In the genomic region with DNA sequence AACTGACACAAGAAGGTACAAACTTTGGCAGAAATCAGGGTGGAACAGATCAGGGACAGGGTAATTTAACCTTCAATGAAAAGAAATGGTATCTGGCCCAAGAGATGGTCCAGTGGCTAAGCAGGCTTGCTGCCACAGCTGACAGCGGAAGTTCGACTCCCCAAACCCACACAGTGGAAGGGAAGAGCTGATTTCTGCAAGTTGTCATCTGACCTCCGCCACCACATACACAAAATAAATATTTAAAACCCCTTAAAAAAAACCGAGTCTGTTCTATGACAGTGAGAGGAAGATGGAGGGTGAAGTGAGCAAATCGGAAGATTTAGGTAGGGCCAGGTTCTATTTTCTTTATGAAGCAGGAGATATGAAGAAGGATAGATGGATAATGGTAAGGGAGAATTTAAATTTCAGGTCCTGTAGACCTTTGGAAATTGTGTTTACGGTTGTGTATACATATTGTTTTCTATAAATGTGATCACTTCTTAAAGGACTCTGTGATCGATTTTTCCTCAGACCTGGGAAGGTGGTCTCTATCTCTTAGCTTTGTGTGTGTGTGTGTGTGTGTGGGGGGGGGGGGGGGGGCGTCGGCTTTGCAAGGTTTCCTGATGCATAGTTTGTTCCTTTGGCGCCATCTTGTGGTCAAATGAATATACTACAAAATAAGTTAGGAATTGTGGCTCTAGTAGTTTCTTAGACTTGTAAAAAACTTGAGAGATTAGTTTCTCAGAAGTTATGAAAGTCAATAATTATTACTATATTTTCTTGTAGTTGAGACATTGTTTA, we compare ENCODE assay signal across 8 mouse cellular contexts. TPM values are rescaled to one million over a fixed set of nuclear protein-coding genes. Genes with fewer than 3 reads are reported as not detected.
DNase-seq lines count a peak whose midpoint lies in the region; ATAC-seq lines count a peak whose summit lies in the region.

No protein-coding gene starts in this region.

- no peaks in the 10 kb centered on the region for H3K9me3 ChIP-seq in forebrain, embryonic 12.5 days
- H3K9me3 ChIP-seq in forebrain, embryonic 10.5 days, result no peaks in the 10 kb centered on the region
- no peaks in the 10 kb centered on the region for H3K9me3 ChIP-seq in midbrain, embryonic 10.5 days (replicated peaks)
- H3K9me3 ChIP-seq in midbrain, embryonic 13.5 days, result no peaks in the 10 kb centered on the region
- H3K9me3 ChIP-seq in embryonic facial prominence, embryonic 14.5 days (ENCODE audit: control insufficient read depth, low read length), result no peaks in the 10 kb centered on the region

- peak; percentile 33; the same call in 1 of the 2 replicates for ATAC-seq in forebrain, embryonic 12.5 days (ENCODE audit: low FRiP score)
- ATAC-seq in midbrain, embryonic 13.5 days, result no peak
- no peak for ATAC-seq in embryonic facial prominence, embryonic 14.5 days (ENCODE audit: low read depth)
- no peak for ATAC-seq in megakaryocyte, adult 5-6 weeks (ENCODE audit: poor library complexity, severe bottlenecking)

- no peaks in the 10 kb centered on the region; the same call in 1 of the 2 replicates for H3K4me1 ChIP-seq in forebrain, embryonic 12.5 days
- H3K4me1 ChIP-seq in forebrain, embryonic 10.5 days, result peaks cover 8% of the 10 kb centered on the region
- H3K4me1 ChIP-seq in midbrain, embryonic 10.5 days, result peaks cover 7% of the 10 kb centered on the region
- peaks cover 3% of the 10 kb centered on the region for H3K4me1 ChIP-seq in midbrain, embryonic 13.5 days (replicated peaks)
- peaks cover 13% of the 10 kb centered on the region for H3K4me1 ChIP-seq in embryonic facial prominence, embryonic 14.5 days (ENCODE audit: control insufficient read depth, insufficient read depth, low read length)

- no peak overlapping the region for H3K9ac ChIP-seq in forebrain, embryonic 12.5 days
- no peak overlapping the region for H3K9ac ChIP-seq in midbrain, embryonic 13.5 days (replicated peaks)
- no peak overlapping the region for H3K9ac ChIP-seq in embryonic facial prominence, embryonic 14.5 days (ENCODE audit: low read depth, low read length)

- DNase-seq in forebrain, embryonic 10.5 days (ENCODE audit: extremely low spot score, low spot score), result no peak
- DNase-seq in midbrain, embryonic 10.5 days (ENCODE audit: low spot score), result peak; percentile 22
- DNase-seq in embryonic facial prominence, embryonic 14.5 days (ENCODE audit: low spot score), result peak; percentile 75
- DNase-seq in retina, embryonic 14.5 days (ENCODE audit: low spot score), result peak; percentile 82
- no peak for DNase-seq in right cerebral cortex, postnatal 36 days (ENCODE audit: low spot score in 2 of 2)

- 0 out of 2 replicates have a peak, but pooled peaks cover 5% of the 10 kb centered on the region for H3K27me3 ChIP-seq in forebrain, embryonic 12.5 days
- H3K27me3 ChIP-seq in forebrain, embryonic 10.5 days (ENCODE audit: poor library complexity, severe bottlenecking), result no peaks in the 10 kb centered on the region
- no peaks in the 10 kb centered on the region for H3K27me3 ChIP-seq in midbrain, embryonic 10.5 days (ENCODE audit: low read depth, poor library complexity, severe bottlenecking)
- no peaks in the 10 kb centered on the region for H3K27me3 ChIP-seq in midbrain, embryonic 13.5 days
- H3K27me3 ChIP-seq in embryonic facial prominence, embryonic 14.5 days (replicated peaks; ENCODE audit: control insufficient read depth, insufficient read depth, low read length), result no peaks in the 10 kb centered on the region

- H3K4me3 ChIP-seq in forebrain, embryonic 12.5 days (replicated peaks), result no peak overlapping the region
- H3K4me3 ChIP-seq in forebrain, embryonic 10.5 days, result no peak overlapping the region
- no peak overlapping the region for H3K4me3 ChIP-seq in midbrain, embryonic 10.5 days
- no peak overlapping the region for H3K4me3 ChIP-seq in midbrain, embryonic 13.5 days (replicated peaks)
- H3K4me3 ChIP-seq in embryonic facial prominence, embryonic 14.5 days (ENCODE audit: low read depth, low read length), result no peak overlapping the region

- no peak overlapping the region for H3K4me2 ChIP-seq in forebrain, embryonic 12.5 days
- H3K4me2 ChIP-seq in midbrain, embryonic 13.5 days (replicated peaks), result no peak overlapping the region
- no peak overlapping the region for H3K4me2 ChIP-seq in embryonic facial prominence, embryonic 14.5 days (ENCODE audit: low read depth, low read length)

- no peaks in the 10 kb centered on the region for H3K36me3 ChIP-seq in forebrain, embryonic 12.5 days (replicated peaks)
- H3K36me3 ChIP-seq in forebrain, embryonic 10.5 days (replicated peaks), result no peaks in the 10 kb centered on the region
- no peaks in the 10 kb centered on the region for H3K36me3 ChIP-seq in midbrain, embryonic 10.5 days
- H3K36me3 ChIP-seq in midbrain, embryonic 13.5 days, result no peaks in the 10 kb centered on the region
- no peaks in the 10 kb centered on the region for H3K36me3 ChIP-seq in embryonic facial prominence, embryonic 14.5 days (ENCODE audit: control insufficient read depth, insufficient read depth, low read length)

- 49% methylated on average over 10 of the region's 10 CpGs for WGBS in forebrain, embryonic 12.5 days
- 54% methylated on average over 10 of the region's 10 CpGs for WGBS in forebrain, embryonic 10.5 days
- WGBS in midbrain, embryonic 10.5 days, result 48% methylated on average over 10 of the region's 10 CpGs
- WGBS in midbrain, embryonic 13.5 days, result 46% methylated on average over 10 of the region's 10 CpGs
- 35% methylated on average over 10 of the region's 10 CpGs for WGBS in embryonic facial prominence, embryonic 14.5 days

- H3K27ac ChIP-seq in forebrain, embryonic 12.5 days, result no peak overlapping the region
- no peak overlapping the region for H3K27ac ChIP-seq in forebrain, embryonic 10.5 days
- H3K27ac ChIP-seq in midbrain, embryonic 10.5 days (replicated peaks), result no peak overlapping the region
- H3K27ac ChIP-seq in midbrain, embryonic 13.5 days, result no peak overlapping the region
- no peak overlapping the region for H3K27ac ChIP-seq in embryonic facial prominence, embryonic 14.5 days (replicated peaks; ENCODE audit: low read depth, low read length)

RNA-seq across cellular contexts. Expression of gene Dnah6, which starts 6.1 kb away (rescaled TPM):
- polyA plus RNA-seq in forebrain, embryonic 12.5 days (2016; fragmentation: Nextera tagmentation; extraction: Ambion mirVana), result 0.12 and 0.15 TPM in 2 replicates
- 0.05 TPM in 2 replicates for polyA plus RNA-seq in forebrain, embryonic 10.5 days (2016; fragmentation: Nextera tagmentation; extraction: Ambion mirVana)
- 0.04 and 0.05 TPM in 2 replicates for polyA plus RNA-seq in midbrain, embryonic 10.5 days (2016; fragmentation: Nextera tagmentation; extraction: Ambion mirVana)
- polyA plus RNA-seq in midbrain, embryonic 13.5 days (2015; fragmentation: Nextera tagmentation; extraction: Ambion mirVana), result 0.08 and 0.17 TPM in 2 replicates
- polyA plus RNA-seq in embryonic facial prominence, embryonic 14.5 days (2014; fragmentation: Nextera tagmentation; extraction: Ambion mirVana), result 0.07 and 0.42 TPM in 2 replicates
- 0.11 and 0.48 TPM in 2 replicates for total RNA-seq in megakaryocyte, adult 5-6 weeks (2015)
- total RNA-seq in megakaryocyte, adult 5-6 weeks (2017), result 0.41 and 0.44 TPM in 2 replicates

RNA-seq across cellular contexts. Expression of gene Suclg1, which starts 20.6 kb away (rescaled TPM):
- polyA plus RNA-seq in forebrain, embryonic 12.5 days (2016; fragmentation: Nextera tagmentation; extraction: Ambion mirVana), result 133 and 136 TPM in 2 replicates
- polyA plus RNA-seq in forebrain, embryonic 10.5 days (2016; fragmentation: Nextera tagmentation; extraction: Ambion mirVana), result 166 and 178 TPM in 2 replicates
- 170 and 176 TPM in 2 replicates for polyA plus RNA-seq in midbrain, embryonic 10.5 days (2016; fragmentation: Nextera tagmentation; extraction: Ambion mirVana)
- polyA plus RNA-seq in midbrain, embryonic 13.5 days (2015; fragmentation: Nextera tagmentation; extraction: Ambion mirVana), result 134 and 138 TPM in 2 replicates
- 167 and 173 TPM in 2 replicates for polyA plus RNA-seq in embryonic facial prominence, embryonic 14.5 days (2014; fragmentation: Nextera tagmentation; extraction: Ambion mirVana)
- total RNA-seq in megakaryocyte, adult 5-6 weeks (2015), result 55.7 and 78.0 TPM in 2 replicates
- total RNA-seq in megakaryocyte, adult 5-6 weeks (2017), result 43.4 and 45.9 TPM in 2 replicates

Comparison
In these comparisons a context has a peak if more than half of its experiments do, and no peak if none do; other contexts are left out.
1. DNase-seq: peak in midbrain, embryonic 10.5 days (single experiment), embryonic facial prominence, embryonic 14.5 days (single experiment) and retina, embryonic 14.5 days (single experiment); none in forebrain, embryonic 10.5 days (single experiment) and right cerebral cortex, postnatal 36 days (0 of 2).